Mouse (Mus musculus) left cerebral cortex, postnatal 25 days (tissue): Measurements from ENCODE around the gene Brca1. TPM values are rescaled to one million over a fixed set of nuclear protein-coding genes. Genes with fewer than 3 reads are reported as not detected.
A peak's percentile ranks its signal among the peaks of the same experiment; 100 is the strongest.
"Not testable (repeated sequence)": the region's sequence is repeated elsewhere in the genome, so short reads cannot be mapped to it uniquely, and the experiment has no call there.

Experiments used
- DNase-seq, 2 experiments: peaks; one replicate each; pipeline ENCODE4 v3.0.0; 2022; ENCODE audit warnings: low spot score in 2 of 2, mixed read lengths in 1 of 2
- intact Hi-C: fragments of 180-260 bp; cut with DNase I; formaldehyde crosslinking; loops from one replicate; pipeline ENCODE4 v1.15.1; 2025
- total RNA-seq, 2 experiments: library from RNA; stranded (reverse); gene quantifications; 2 replicates each; pipeline ENCODE4 v1.2.3; 2021

Gene Brca1
- total RNA-seq, result under 1 TPM; 0.69 to 0.80 TPM

DNA sequence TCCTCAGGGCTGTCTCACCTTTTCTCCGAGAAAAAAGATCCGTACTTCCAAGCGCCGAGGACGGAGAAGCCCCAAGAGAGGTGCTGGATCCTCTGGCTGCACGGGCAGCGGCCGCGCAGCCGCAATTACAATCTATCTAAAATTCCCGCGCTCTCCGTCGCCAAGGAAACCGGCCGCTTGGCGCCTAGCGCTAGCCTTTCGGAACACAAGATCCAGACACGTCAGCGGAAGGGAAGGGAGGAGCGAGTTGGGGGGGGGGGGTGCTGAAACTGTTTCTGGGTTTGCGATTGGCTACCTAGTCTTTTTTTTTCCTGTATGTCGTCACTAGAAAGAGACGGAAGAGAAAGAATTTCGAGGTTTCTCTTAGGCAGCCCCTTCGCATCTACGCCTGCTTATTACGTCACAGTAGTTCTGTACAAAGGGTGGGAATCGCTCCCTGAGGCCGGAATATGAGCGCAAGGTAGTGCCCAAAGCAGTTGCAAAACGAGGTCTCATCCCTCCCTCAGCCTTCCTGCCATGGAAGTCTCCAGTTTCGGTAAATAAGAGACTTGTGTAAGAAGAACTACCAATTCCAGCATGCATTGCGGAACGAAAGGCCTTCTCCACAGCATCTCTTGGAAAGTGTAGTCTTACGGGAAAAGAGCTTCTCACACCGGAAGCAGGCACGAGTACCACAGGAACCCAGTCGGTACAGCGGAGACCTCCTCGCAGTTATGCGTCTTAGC, at the start of gene Brca1, which contains the start of gene Nbr1:
Gene Brca1 (minus strand): TSS at position 205 of the 725 bp plus-strand sequence.
Gene Nbr1 (plus strand): TSS at position 399 of the 725 bp plus-strand sequence.
- intact Hi-C loops, result loop anchor here (2.0 kb wide), 1 partner anchor 85 kb away; the partner anchor contains the start of gene Vat1
- peak; percentile 96 for DNase-seq

DNA sequence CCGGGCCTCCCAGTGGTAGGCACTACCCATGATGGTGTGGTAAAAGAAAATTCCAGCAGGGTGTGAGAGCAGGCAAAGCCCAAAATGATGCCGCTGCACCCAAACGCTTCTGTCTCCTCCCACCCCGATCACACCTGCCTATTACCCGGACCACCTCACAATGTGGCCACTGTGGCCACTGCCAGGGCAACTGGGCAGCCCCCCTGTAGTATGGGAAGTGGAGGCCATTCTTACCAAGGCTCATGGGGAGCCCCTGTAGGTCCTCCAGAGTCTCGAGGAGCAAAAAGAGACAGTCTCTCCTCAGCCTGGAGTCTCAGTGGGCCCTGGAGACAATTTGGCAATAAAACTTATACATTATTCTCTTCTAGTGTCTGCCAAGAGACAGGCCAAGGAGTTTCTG, 47.4 kb upstream of the Brca1 start, which contains the start of gene Gm11634:
Gene Gm11634 (minus strand): TSS at position 101 of the 400 bp plus-strand sequence.
- intact Hi-C loops, result no loop called here
- no peak for DNase-seq

DNA sequence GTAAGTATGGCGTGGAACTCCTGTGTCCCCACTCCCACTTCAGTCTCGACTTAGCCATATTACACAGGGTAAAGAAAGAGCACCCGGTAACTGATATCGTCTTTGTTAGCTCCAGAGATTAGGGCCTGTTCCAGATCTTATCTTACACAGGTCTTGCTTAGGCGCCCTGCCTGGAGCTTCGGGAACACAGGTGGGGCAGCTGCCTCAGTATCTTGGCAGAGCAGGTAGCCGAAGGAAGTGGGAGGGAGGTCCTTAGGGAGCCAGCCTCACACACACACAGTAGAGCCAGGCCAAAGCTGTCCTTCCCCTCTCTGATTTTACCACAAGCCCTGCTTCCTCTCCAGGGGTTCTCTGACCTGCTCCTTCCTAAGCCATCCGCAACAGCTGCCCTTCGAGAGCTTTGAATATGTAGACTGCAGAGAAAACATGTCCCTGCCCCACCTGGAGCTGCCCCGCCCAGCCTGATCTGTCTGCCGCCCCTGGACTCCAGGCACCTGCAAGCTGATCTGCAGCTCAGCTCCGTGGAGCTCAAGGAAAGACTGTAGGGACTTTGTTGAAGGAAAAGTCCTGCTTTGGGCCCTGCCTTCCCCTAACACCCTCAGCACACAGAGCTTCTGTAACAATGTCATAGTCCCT, 38.4 kb upstream of the Brca1 start:
- intact Hi-C loops, result no loop called here
- DNase-seq, result no peak

DNA sequence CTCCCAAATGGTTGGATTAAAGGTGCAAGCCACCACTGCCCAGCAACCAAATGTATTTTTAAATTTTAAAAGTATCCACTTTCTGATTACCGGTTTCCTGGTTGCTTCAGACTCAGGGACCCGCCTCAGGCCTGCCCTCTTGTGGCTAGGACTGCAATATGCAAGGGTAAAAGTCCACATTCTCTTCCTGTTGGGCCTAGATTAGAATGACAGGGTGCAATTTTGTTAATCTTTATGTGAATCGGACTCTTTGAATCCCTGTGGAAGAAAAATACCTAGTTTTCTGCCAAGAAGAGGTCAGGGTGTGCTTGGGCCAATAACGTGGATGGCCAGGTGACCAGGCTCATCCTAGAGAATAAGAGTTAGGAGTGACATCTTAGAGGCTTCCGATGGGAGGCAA, 37.7 kb upstream of the Brca1 start:
- intact Hi-C loops, result no loop called here
- peak; percentile 27 to 44 for DNase-seq

DNA sequence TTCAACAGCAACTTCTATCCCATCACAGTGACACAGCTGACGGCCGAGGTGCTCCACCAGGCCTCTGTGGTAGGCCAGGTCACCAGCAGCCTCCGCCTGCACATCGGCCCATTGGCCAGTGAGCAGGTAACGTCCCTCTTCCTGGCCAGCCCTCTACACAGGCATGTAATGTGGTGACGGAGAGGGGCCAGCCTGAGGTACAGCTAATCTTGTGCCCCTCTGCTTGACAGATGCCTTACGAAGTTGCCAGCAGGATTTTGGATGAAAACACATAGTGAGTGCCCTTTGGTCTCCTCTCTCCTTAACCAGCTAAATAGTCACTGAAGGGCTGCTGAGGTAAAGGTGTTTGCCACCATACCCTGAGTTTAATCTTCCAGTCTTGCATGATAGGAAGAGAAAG, 37.1 kb upstream of the Brca1 start:
- intact Hi-C loops, result no loop called here

DNA sequence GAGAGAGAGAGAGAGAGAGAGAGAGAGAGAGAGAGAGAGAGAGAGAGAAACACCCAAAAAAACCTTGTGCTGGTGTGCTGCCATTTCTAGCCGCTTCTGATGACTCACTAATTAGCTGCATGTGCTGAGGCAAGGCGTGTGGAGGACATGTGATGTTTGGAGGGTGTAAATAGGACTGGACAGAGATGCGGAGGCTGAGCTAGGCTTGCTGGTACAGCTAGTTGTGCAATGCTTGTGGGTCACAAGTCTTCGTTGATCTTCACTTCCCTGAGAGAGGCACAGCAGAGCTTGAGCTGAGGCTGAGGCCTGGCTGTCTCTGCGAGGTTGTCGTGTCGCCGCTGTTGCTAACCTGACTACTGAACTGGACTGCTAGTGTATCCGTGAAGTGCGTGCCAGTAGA, 35.9 kb upstream of the Brca1 start:
- peak; percentile 47 to 84 for DNase-seq
- intact Hi-C loops, result no loop called here

More for the DNA sequence above, 37.1 kb upstream of the Brca1 start:
- DNase-seq, result no peak

DNA sequence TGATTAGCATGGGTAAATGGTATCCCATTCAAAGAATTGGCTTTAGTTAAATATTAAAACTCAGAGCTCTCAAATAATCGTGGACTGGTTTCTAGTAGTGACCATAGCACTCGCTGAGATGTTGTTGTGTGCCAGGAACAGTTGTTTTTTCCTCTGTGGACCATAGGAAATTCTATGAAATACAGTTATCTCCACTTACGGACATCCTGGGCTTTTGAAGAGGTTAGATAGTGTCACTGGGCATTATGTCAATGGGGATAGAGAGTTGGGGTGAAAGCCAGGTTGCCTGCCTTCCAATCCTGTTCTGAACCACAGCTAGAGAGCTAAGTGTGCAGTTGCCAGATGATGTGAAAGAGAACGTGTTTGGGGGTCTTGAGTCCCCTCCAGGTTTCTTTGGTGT, 34.0 kb upstream of the Brca1 start:
- intact Hi-C loops, result no loop called here

DNA sequence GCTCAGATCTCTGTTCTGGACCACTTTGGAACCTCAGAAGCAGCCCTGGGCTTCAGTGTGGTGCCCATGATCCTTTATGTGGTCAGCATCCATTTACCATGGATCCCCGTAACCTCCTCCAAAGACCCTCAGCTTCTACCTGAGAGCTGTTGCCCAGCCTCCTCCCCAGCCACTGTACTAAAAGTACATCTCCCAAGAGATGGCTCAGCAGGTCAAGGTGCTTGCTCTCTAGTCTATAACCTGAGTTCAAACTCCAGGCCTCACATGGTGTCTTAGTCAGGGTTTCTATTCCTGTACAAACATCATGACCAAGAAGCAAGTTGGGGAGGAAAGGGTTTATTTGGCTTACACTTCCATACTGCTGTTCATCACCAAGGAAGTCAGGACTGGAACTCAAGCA, 33.3 kb upstream of the Brca1 start:
- DNase-seq, intact Hi-C loops: not testable (repeated sequence)

More for the DNA sequence above, 34.0 kb upstream of the Brca1 start:
- no peak for DNase-seq

DNA sequence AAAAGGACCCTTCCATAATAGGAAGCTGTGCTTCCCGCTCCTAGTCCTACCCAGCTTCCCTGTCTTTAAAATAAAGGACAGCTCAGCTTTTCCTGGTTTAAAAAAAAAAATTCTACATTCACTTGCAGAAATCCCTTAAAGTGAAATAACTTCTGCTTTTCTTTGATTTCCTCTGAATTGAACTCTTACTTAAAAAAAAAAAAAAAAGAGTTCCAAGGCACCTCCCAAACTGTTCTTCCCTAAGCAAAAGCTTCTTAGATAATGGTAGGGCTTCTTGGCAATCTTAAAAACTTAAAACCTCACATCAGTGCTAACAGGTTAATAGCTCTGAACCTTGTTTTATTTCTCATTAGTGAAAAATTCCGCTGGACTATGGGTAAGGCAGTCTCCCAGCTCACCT, 31.4 kb upstream of the Brca1 start:
- intact Hi-C loops, result no loop called here
- DNase-seq, result no peak

DNA sequence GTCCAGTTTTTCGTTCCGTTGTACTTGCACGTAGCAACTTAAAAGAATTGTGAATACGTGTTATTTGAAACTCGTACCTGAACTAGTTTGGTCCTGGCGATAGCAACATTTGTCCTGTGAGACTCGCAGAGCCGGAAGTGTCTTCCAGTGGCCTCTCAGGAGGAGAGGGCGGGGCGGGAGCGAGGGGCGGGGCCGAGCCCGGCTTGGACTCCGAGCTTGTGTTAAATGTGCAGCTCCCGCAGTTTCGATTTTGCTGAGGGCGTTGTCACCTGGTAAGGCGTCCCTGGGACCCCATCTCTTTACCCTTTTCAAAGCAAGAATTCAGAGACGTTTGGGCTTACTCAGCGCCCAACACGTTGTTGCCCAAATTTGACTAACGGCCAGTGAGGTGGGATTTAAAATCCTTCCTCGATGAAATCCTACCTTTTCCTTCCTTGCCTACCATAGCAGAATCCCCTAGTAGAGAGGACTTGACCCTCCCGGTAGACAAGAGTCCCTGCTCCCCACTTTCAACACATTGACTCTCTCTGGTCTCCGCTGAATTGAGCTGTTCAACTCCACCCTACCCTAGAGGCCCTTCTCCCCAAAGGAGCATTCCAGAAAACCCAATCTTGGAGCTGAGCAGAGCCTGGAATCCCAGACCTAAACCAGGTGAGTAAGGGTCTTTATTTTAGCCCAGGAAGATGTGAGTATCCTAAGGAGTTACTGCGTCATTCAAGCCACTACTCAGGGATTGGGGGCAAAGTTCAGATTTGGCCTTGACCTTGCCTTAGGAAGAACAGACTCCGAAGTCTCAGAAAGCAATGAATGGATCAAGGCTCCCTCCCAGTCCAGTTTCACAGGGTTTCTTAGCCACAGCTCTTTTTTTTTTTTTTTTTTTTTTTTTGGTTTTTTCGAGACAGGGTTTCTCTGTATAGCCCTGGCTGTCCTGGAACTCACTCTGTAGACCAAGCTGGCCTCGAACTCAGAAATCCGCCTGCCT, 30.6 kb upstream of the Brca1 start, which contains the start of gene Tmem106a:
Gene Tmem106a (plus strand): TSS at position 189 of the 982 bp plus-strand sequence.
- intact Hi-C loops, result no loop called here
- no peak for DNase-seq

DNA sequence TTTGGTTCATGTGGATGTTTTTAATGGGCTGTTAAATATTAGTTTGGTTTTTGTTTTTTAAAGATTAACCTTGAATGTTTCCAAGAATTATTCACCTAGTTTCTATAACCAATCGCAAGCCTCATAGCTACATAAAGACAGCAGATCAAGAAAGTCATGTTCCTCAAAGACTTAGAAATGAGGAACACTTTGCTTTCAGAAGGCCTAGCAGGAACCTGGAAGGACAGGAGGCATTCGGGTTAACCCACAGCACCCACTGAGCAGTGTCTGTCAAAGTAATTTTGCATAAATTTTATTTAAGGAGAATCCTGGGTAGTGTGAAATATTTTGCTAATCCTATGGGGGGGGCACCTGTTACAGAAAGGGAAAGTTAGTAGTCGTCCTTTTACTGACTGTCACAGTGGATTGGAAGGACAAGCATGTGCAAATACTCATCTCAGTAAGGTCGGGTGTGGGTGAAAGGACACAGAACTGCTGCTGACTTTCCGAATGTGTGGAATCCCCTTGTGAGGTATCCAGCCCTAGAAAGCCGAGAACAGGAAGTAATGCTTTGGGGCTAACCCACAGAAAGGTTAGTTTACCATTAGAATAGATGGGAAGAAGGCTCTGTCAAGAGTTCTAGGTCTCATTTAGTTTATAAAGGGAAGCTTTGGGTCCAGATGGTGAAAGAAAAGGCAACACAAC, 29.5 kb upstream of the Brca1 start:
- intact Hi-C loops, result no loop called here
- no peak for DNase-seq

DNA sequence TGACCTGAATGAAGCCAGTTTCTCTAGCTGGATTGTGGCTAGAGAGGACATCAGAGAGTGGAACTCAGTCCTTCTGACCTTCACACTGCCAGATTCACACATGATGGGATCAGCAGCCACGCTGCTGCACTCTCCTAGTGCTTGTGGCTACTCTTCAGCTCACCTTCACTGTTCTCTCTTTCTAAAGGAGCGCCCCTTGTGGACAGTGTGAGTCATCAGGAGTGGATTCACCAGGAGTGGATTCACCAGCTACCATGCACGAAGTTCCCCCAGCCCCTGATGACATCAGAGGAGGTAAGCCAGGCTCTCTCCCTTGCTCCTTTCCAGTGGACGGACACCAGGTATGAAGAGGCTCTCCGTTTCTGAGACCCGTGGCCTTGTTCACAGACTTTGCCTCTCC, 24.4 kb upstream of the Brca1 start:
- no peak for DNase-seq
- intact Hi-C loops, result loop anchor here (10.0 kb wide), 1 partner anchor 159 kb away; the partner anchor contains the start of gene Dhx8

DNA sequence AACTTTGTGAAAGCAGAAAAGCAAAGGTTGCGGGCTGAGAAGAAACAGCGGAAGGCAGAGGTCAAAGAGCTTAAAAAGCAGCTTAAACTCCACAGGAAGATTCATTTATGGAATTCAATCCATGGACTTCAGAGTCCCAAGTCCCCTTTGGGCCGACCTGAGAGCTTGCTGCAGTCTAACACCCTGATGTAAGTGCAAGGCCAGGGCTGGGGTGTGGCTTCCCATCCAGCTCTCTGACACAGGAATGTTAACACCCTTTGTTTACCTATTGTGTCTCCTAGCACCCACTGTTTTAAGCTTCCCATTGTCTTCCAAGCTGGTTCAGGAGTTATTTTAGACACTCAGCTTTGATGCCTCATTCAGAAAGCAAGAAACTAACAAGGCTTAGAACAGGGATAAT, 16.7 kb upstream of the Brca1 start:
- intact Hi-C loops, result no loop called here

DNA sequence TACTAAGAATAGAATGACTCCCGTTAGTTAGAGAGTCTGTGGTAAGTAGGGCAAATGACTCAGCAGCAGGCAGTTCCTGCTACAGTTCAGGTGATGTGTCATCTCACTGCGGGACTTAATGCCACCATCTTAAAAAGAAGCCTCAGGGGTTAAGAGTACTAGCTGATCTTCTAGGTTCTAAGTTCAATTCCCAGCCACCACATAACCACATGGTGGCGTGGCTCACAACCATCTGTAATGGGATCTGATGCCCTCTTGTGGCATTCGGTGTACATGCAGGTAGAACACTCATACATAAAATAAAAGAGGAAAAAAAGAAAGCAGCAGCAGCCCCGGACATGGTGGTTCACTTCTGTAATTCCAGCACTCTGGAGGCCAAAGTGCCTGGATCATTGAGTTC, 10.6 kb upstream of the Brca1 start:
- peak; percentile 25 to 56 for DNase-seq
- intact Hi-C loops, result no loop called here

More for the DNA sequence above, 16.7 kb upstream of the Brca1 start:
- DNase-seq, result no peak

DNA sequence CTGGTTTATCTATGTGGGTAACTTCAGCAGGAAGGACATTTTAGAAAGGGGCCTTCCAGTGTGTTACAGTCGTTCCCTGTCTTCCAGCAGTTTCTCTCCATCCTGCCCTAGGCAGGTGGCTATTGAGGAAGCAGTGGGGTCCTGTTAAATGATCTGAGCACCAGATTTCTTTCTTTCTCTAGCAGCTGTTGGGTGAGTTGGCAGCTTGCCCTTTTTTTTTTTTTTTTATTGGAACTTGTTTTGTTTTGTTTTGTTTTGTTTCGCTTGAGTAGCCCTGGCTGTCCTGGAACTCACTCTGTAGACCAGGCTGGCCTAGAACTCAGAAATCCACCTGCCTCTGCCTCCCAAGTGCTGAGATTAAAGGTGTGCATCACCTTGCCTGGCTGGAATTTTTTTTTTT, 5.2 kb upstream of the Brca1 start:
- DNase-seq, result no peak
- intact Hi-C loops, result no loop called here

DNA sequence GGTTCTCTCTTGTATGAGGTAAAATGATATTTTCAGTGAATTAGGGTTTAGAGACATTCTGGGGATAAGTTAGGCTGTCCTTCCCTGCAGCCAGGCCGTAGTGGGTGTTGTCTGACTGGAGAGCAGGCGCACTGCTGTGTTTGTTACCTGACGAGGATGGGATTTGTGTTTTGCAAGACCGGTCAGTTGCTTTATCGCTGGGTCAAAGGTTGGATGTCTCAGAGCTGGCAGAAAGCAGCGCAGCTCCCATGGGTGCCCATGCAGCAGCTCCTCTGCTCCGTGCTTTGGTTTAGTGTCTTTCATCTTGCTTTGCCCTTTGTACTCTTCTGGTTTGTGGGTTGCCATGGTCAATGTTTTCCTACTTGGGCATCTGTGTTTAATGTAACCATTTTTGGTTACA, 4.8 kb upstream of the Brca1 start:
- intact Hi-C loops, result no loop called here

DNA sequence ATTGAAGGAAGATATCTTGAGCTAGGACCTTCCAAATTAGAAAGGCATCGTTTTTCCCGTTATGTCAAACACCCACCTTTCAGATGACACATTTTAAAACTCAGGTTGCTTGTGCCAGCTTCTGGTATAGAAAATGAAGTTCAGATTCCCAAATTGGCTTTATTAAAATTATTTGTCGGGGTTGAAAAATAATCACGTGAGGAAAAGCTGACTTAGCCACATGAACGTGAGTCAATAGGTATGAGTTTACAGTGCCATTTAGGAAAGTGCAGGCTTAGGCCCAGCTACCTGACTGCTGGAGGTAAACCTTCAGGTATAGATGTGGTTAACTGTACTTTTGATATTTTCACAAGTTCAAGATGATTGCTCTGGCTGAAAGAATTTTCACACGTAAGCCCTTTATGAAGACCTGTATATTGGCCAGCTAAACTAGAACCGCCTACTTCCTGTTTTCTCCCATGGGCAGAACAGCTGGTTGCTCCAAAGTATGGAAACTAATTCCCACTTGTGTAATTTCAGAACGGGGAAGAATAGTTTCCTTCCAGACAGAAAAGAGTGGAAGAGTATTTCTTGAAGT, 1.7 kb upstream of the Brca1 start:
- DNase-seq, result no peak
- intact Hi-C loops, result loop anchor here (2.0 kb wide), 1 partner anchor 87 kb away; the partner anchor contains the start of gene Vat1

More for the DNA sequence above, 4.8 kb upstream of the Brca1 start:
- no peak for DNase-seq

DNA sequence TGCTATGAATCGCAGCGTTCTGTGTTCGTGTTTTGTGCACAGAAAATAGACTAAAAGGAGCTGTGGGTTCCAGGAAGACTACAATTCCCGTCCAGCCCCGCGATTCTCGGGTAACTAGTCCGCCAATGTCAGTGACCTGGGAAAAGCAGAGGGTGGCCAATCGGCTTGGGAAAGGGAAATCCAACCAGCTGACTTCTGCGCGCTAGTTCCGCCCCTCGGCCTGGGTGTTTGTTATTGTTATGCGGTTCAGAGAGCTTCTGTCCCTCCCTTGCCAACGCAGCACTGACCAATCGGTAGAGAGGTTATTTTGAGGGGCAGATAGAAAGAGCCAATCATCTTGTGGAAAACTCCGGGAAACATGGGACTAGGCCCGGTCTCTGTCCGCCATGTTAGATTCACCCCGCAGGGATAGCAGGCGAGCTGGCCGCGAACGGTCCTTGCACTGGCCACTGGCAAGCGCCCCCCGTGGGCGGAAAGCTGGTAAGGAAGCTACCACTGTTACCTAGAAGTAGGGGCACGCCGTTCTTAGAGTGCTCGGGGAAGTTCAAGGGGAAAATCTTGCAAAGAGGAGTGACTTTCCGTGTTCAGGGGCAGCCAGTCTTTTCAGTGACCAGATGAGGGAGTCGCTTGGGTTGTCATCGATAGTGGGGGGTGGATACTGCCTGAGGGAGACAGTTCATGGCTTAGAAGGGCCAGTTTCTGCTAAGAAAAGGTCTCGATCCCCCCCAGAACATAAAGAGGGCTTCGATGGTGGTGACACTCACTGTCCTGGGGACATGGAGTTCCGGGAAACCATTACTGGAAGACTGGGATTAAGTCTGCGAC, 933 bp upstream of the Brca1 start:
- intact Hi-C loops, result loop anchor here (2.0 kb wide), 1 partner anchor 86 kb away; the partner anchor contains the start of gene Vat1
- peak; percentile 98 to 100 for DNase-seq
